Mouse (Mus musculus) heart, postnatal 0 days (tissue): ENCODE results near the gene Nes.

Source experiments
- CTCF ChIP-seq: IDR thresholded peaks from 2 replicates; pipeline ENCODE4 v1.5.1; 2016; ENCODE audit warnings: antibody characterized with exemption, control low read depth, low read depth
- EP300 ChIP-seq: IDR thresholded peaks from 2 replicates; pipeline ENCODE4 v1.6.1; 2016; ENCODE audit warnings: antibody characterized with exemption, low read depth

GRCm38 (mm10) chr3:87930078-87930795 lies 40.6 kb upstream of the Nes start, which contains the start of the genes Isg20l2 and Rrnad1:
- TF ChIP-seq EP300 (no peak), CTCF (peak; percentile 69)
